Mouse (Mus musculus) midbrain, embryonic 11.5 days (tissue): ENCODE results near the gene Ccng2. TPM values are rescaled to one million over a fixed set of nuclear protein-coding genes. Genes with fewer than 3 reads are reported as not detected.

ENCODE experiments used
- ATAC-seq: fragments of 200-750 bp; cut with Nextera tagmentation; 2 replicates; pipeline ENCODE4 v1.8.0; 2017; ENCODE audit warnings: moderate TSS enrichment, moderate library complexity; ENCODE audit not compliant: low FRiP score
- DNase-seq: peaks from one replicate; pipeline ENCODE4 v3.0.0; 2015; ENCODE audit warnings: low spot score; ENCODE audit errors: missing footprints
- H3K27ac ChIP-seq: fragments of 300-500 bp; sonication (generic); 2 replicates; pipeline ENCODE4 v1.5.1; 2014; ENCODE audit warnings: low read depth, low read length
- H3K27me3 ChIP-seq: fragments of 300-500 bp; sonication (generic); 2 replicates; pipeline ENCODE4 v1.6.1; 2014; ENCODE audit warnings: mild to moderate bottlenecking, low read length, moderate library complexity, mixed read lengths; ENCODE audit not compliant: control insufficient read depth, insufficient read depth
- H3K36me3 ChIP-seq: fragments of 300-500 bp; sonication (generic); 2 replicates; pipeline ENCODE4 v1.6.1; 2014; ENCODE audit warnings: mild to moderate bottlenecking, low read length, moderate library complexity, mixed read lengths; ENCODE audit not compliant: control insufficient read depth, insufficient read depth
- H3K4me1 ChIP-seq: fragments of 300-500 bp; sonication (generic); 2 replicates; pipeline ENCODE4 v1.6.1; 2014; ENCODE audit warnings: low read length; ENCODE audit not compliant: control insufficient read depth, insufficient read depth
- H3K4me2 ChIP-seq: fragments of 300-500 bp; sonication (generic); 2 replicates; pipeline ENCODE4 v1.6.1; 2014; ENCODE audit warnings: mild to moderate bottlenecking, moderate library complexity
- H3K4me3 ChIP-seq: fragments of 300-500 bp; sonication (generic); 2 replicates; pipeline ENCODE4 v1.5.1; 2014; ENCODE audit warnings: low read depth, low read length
- H3K9ac ChIP-seq: fragments of 300-500 bp; sonication (generic); 2 replicates; pipeline ENCODE4 v1.6.1; 2014; ENCODE audit warnings: low read length
- H3K9me3 ChIP-seq: fragments of 300-500 bp; sonication (generic); 2 replicates; pipeline ENCODE4 v1.6.1; 2016; ENCODE audit warnings: low read length; ENCODE audit not compliant: control insufficient read depth
- WGBS: fragments of 180-500 bp; shearing (Covaris S2); extraction: QIAGEN DNeasy Blood & Tissue Kit; methylation state at CpG from one replicate; pipeline ENCODE4 v1.1.7; 2014; 5-methylcytosine and 5-hydroxymethylcytosine counted together
- polyA plus RNA-seq: library from polyadenylated mRNA; unstranded; fragments of >200 nt; fragmentation: Nextera tagmentation; extraction: Ambion mirVana; gene quantifications from 2 replicates; pipeline ENCODE4 v1.2.1, GENCODE M21; 2014

Gene Ccng2
- polyA plus RNA-seq, 1 experiment from 2014 or later: 94.2 TPM

GRCm38 (mm10) chr5:93234605-93235004 is 32.5 kb upstream of the Ccng2 start:
- 83% methylated on average over 2 of the region's 2 CpGs for WGBS

GRCm38 (mm10) chr5:93235888-93236287 is 31.2 kb upstream of the Ccng2 start:
- Histone ChIP-seq H3K9me3 (no peaks in the 10 kb centered on the region), H3K9ac (no peak overlapping the region), H3K36me3 (no peaks in the 10 kb centered on the region), H3K27ac (no peak overlapping the region), H3K4me1 (no peaks in the 10 kb centered on the region), H3K27me3 (no peaks in the 10 kb centered on the region), H3K4me2 (no peak overlapping the region), H3K4me3 (no peak overlapping the region)
- 90% methylated on average over 3 of the region's 3 CpGs for WGBS
- ATAC-seq (no peak), DNase-seq (no peak)

More at GRCm38 (mm10) chr5:93234605-93235004, 32.5 kb upstream of the Ccng2 start:
- Histone ChIP-seq H3K4me3 (no peak overlapping the region), H3K4me2 (no peak overlapping the region), H3K9me3 (no peaks in the 10 kb centered on the region), H3K9ac (no peak overlapping the region), H3K27me3 (no peaks in the 10 kb centered on the region), H3K4me1 (no peaks in the 10 kb centered on the region), H3K36me3 (no peaks in the 10 kb centered on the region), H3K27ac (no peak overlapping the region)
- ATAC-seq (no peak), DNase-seq (no peak)

DNA sequence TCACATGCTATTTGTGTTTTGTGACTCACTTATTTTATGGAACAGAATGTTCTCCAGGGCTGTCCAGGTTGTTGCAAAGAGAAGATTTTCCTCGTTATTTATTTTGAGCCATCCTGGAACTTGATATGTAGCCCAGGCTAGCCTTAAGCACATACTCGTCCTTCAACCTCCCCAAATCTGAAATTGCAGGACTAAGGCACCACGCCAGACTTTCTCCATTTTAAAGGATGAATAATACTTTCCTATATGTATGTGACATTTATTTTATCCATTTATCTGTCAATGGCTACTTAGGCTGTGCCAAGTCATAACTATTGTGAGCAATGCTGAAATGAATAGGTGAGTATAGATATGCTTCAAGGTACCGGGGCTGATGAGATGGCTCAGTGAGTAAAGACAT is 30.5 kb upstream of the Ccng2 start:
- DNase-seq: no peak
- no peak overlapping the region for H3K4me2 ChIP-seq
- WGBS: 84% methylated on average over 4 of the region's 4 CpGs

DNA sequence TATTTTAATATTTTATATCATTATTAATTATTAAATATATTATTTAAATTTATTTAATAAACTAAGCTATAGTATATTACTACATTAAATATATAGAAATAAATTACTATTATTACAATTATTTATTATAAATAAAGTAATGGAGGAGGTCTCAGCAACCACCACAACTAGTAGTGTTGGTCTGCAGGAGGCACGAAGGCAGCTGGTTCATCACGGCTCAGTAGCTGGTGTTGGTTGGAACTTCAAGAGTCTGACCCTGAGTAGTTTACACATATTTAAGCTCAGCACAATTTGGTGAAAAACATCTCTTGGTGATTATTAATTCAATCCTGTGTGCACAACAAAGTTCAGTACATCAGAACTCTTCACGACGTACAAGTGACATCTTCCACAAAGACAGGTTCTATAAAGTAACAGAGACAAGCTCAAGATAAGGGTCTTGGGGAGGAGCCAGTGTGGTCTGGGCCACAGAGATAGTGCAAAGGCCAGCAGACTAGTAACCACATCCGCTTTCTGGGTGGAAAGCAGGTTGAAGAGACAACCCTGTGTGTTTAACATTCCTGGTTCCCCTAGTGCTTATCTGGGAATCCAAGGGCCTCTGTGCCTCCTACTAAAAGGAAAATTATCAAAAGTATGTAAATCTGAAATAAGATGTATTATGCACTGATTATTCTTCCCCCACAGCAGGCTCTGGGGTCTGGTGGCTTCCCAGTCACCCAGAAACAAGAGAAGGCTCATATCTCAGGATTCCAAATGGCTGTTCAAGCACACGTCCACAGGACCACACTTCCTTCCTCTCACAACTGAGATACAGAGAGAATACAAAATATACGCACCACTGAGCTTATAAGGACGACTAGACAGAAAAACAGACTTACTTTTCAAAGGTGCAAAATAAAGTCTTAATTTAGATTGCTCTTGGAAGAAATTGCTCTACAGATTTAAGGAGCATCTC is 27.2 kb upstream of the Ccng2 start:
- 86% methylated on average over 8 of the region's 8 CpGs for WGBS
- H3K9me3 ChIP-seq: no peaks in the 10 kb centered on the region
- no peak for ATAC-seq
- H3K36me3 ChIP-seq: no peaks in the 10 kb centered on the region
- DNase-seq: no peak
- no peaks in the 10 kb centered on the region for H3K4me1 ChIP-seq
- no peak overlapping the region for H3K4me2 ChIP-seq
- H3K27ac ChIP-seq: no peak overlapping the region
- H3K9ac ChIP-seq: no peak overlapping the region
- H3K27me3 ChIP-seq: no peaks in the 10 kb centered on the region
- H3K4me3 ChIP-seq: no peak overlapping the region

More for the DNA sequence above, 30.5 kb upstream of the Ccng2 start:
- Histone ChIP-seq H3K36me3 (no peaks in the 10 kb centered on the region), H3K27me3 (no peaks in the 10 kb centered on the region), H3K9ac (no peak overlapping the region), H3K27ac (no peak overlapping the region), H3K4me1 (no peaks in the 10 kb centered on the region), H3K9me3 (no peaks in the 10 kb centered on the region), H3K4me3 (no peak overlapping the region)
- ATAC-seq: no peak

DNA sequence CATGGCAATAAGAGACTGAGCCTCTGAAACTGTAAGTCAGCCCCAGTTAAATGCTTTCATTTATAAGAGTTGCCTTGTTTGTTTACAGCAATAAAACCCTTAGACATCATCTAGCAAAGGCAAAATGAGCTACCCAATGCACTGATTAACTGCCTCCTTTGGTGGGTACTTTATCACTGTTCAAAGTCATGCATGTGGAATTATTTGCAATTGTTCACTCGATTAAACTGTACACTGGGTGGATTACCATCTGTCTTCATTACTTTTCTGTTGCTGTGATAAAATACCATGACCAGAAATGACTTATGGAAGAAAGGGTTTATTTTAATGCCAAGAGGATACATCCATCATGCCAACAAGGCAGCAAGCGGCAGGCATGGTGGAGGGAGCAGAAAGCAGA is 21.8 kb upstream of the Ccng2 start:
- Histone ChIP-seq H3K36me3 (no peaks in the 10 kb centered on the region), H3K27me3 (no peaks in the 10 kb centered on the region), H3K9me3 (no peaks in the 10 kb centered on the region), H3K4me3 (no peak overlapping the region), H3K4me1 (no peaks in the 10 kb centered on the region), H3K4me2 (no peak overlapping the region), H3K27ac (no peak overlapping the region), H3K9ac (no peak overlapping the region)
- ATAC-seq: no peak
- no peak for DNase-seq
- 87% methylated on average over 2 of the region's 2 CpGs for WGBS

GRCm38 (mm10) chr5:93249940-93250578 is 17.0 kb upstream of the Ccng2 start:
- Histone ChIP-seq H3K4me3 (no peak overlapping the region), H3K9me3 (no peaks in the 10 kb centered on the region), H3K4me1 (no peaks in the 10 kb centered on the region), H3K4me2 (no peak overlapping the region), H3K9ac (no peak overlapping the region), H3K27me3 (no peaks in the 10 kb centered on the region), H3K27ac (no peak overlapping the region), H3K36me3 (no peaks in the 10 kb centered on the region)
- WGBS: 87% methylated on average over 6 of the region's 6 CpGs
- DNase-seq (no peak), ATAC-seq (no peak)

DNA sequence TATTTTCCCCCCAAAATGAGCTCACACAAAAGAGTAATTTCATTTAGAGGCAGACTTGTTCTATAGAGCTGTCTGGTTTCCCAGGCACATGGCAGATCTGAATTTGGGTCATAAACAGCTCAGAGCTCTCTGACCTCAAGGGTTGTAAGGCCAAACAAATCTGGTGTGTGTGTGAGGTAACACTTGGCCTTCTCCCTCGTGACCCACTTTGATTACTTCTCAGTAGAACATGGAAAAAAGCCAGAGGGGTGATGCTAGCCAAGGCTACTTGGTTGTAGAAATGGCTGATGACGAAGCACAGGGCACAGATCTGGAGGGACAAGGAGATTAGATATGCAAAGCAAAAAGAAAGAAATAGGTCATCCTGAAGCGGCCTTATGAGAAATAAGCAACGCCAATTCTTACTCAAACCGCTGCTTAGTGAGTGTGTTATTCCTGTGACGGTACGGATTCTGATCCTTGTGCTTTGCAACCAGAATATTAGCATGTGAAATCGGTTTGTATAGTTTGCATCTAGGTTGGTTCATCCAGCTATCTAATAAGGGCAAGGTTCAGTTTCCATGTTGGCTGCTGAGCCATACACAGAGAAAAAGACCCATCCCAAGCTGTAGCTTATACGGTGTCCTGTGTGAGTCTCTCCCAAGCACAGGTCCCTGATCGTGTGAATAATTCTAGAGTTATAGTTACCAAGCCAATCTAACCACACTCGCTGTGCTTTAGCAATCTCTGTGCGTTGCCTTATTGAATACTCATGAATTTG is 15.9 kb upstream of the Ccng2 start:
- H3K4me1 ChIP-seq: no peaks in the 10 kb centered on the region
- H3K9ac ChIP-seq: no peak overlapping the region
- no peaks in the 10 kb centered on the region for H3K27me3 ChIP-seq
- DNase-seq (no peak), ATAC-seq (no peak)
- no peak overlapping the region for H3K4me2 ChIP-seq
- no peaks in the 10 kb centered on the region for H3K36me3 ChIP-seq
- 86% methylated on average over 12 of the region's 12 CpGs for WGBS
- no peaks in the 10 kb centered on the region for H3K9me3 ChIP-seq
- H3K4me3 ChIP-seq: no peak overlapping the region
- H3K27ac ChIP-seq: no peak overlapping the region

DNA sequence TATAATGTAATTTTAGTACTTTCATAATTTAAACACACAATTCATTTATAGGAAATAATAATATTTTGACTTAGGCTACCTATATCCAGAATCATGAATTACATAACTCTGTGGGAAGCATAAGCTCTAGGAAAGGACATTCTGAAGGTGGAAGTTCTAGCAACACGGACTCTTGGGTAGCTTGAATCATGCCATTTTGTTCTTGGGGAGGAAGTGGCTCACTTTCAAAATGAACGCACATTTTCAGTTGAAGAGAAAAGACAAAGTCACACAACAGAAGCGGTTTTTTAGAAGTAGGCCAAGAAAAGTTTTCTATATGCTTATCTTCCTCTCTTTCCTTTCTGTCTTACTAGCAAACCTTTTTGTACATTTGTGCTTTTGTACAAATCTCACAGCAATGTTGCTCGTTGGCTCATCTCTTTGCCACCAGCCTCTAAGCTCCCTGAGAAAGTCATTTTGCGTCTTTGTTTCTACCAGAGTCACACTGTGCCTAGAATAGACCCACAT is 11.2 kb upstream of the Ccng2 start:
- Histone ChIP-seq H3K9ac (no peak overlapping the region), H3K4me3 (no peak overlapping the region), H3K27me3 (no peaks in the 10 kb centered on the region), H3K9me3 (no peaks in the 10 kb centered on the region), H3K27ac (no peak overlapping the region), H3K36me3 (no peaks in the 10 kb centered on the region), H3K4me2 (no peak overlapping the region), H3K4me1 (no peaks in the 10 kb centered on the region)
- WGBS: 85% methylated on average over 5 of the region's 5 CpGs
- DNase-seq (peak; percentile 72), ATAC-seq (no peak)
